19 mouse cellular contexts compared by ENCODE assay signal in the genomic region with DNA sequence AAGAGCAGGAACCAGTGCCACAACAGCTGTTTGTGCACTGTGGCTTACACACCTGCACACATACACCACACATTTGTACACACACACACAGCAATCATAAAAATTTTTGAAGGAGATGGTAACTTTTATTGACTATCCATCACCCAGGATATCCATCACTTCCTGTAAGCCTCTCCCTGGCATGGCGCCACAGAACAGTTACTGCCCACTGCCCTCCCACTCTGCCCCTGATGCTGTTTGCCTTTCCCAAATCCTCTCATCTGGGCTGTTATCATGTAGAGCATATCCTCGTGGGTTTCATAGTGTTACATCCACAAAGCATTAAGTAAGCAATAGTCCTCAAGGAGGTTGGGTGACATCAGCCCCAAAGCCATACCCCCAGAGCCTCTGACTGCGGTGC.
DNase-seq lines count a peak whose midpoint lies in the region; ATAC-seq lines count a peak whose summit lies in the region.
"Had no signal": no experiment of that assay in that cellular context is flagged by ENCODE, and none has a peak within 500 bp of the region (broad histone marks: within the 10 kb centered on the region; RNA-seq: fewer than 3 reads in every experiment).

No protein-coding gene starts in this region.

- no peaks in the 10 kb centered on the region for H3K9me3 ChIP-seq in forebrain, embryonic 12.5 days
- H3K9me3 ChIP-seq in forebrain, embryonic 11.5 days (ENCODE audit: control insufficient read depth, low read length), result no peaks in the 10 kb centered on the region
- H3K9me3 ChIP-seq in hindbrain, embryonic 16.5 days (ENCODE audit: control insufficient read depth, low read length), result no peaks in the 10 kb centered on the region
- H3K9me3 ChIP-seq in hindbrain, embryonic 11.5 days (ENCODE audit: control insufficient read depth, low read length), result no peaks in the 10 kb centered on the region
- no peaks in the 10 kb centered on the region for H3K9me3 ChIP-seq in midbrain, embryonic 11.5 days (ENCODE audit: control insufficient read depth, low read length)
- no peaks in the 10 kb centered on the region for H3K9me3 ChIP-seq in midbrain, embryonic 13.5 days
- H3K9me3 ChIP-seq: embryonic facial prominence, embryonic 13.5 days; heart, embryonic 15.5 days; hindbrain, embryonic 12.5 days had no signal

- no peak overlapping the region for H3K4me3 ChIP-seq in forebrain, embryonic 12.5 days (replicated peaks)
- H3K4me3 ChIP-seq in forebrain, embryonic 11.5 days (ENCODE audit: low read depth, low read length), result no peak overlapping the region
- H3K4me3 ChIP-seq in hindbrain, embryonic 16.5 days (ENCODE audit: low read length), result no peak overlapping the region
- no peak overlapping the region for H3K4me3 ChIP-seq in hindbrain, embryonic 11.5 days (ENCODE audit: low read depth, low read length)
- no peak overlapping the region for H3K4me3 ChIP-seq in midbrain, embryonic 11.5 days (ENCODE audit: low read depth, low read length)
- H3K4me3 ChIP-seq in midbrain, embryonic 13.5 days (replicated peaks), result no peak overlapping the region
- H3K4me3 ChIP-seq: embryonic facial prominence, embryonic 13.5 days; heart, adult 2 months; heart, embryonic 15.5 days; hindbrain, embryonic 12.5 days had no signal

- H3K36me3 ChIP-seq in forebrain, embryonic 12.5 days (replicated peaks), result no peaks in the 10 kb centered on the region
- H3K36me3 ChIP-seq in forebrain, embryonic 11.5 days (ENCODE audit: control insufficient read depth, insufficient read depth, low read length), result no peaks in the 10 kb centered on the region
- H3K36me3 ChIP-seq in hindbrain, embryonic 16.5 days (ENCODE audit: control insufficient read depth, insufficient read depth, low read length), result no peaks in the 10 kb centered on the region
- H3K36me3 ChIP-seq in hindbrain, embryonic 11.5 days (ENCODE audit: control insufficient read depth, insufficient read depth, low read length), result no peaks in the 10 kb centered on the region
- no peaks in the 10 kb centered on the region for H3K36me3 ChIP-seq in midbrain, embryonic 11.5 days (ENCODE audit: control insufficient read depth, insufficient read depth, low read length)
- no peaks in the 10 kb centered on the region for H3K36me3 ChIP-seq in midbrain, embryonic 13.5 days
- H3K36me3 ChIP-seq: embryonic facial prominence, embryonic 13.5 days; heart, embryonic 15.5 days; hindbrain, embryonic 12.5 days had no signal

- 89% methylated on average over 3 of the region's 3 CpGs for WGBS in forebrain, embryonic 12.5 days
- WGBS in forebrain, embryonic 11.5 days, result 83% methylated on average over 3 of the region's 3 CpGs
- WGBS in hindbrain, embryonic 16.5 days, result 73% methylated on average over 3 of the region's 3 CpGs
- WGBS in hindbrain, embryonic 11.5 days, result 80% methylated on average over 3 of the region's 3 CpGs
- 71% methylated on average over 3 of the region's 3 CpGs for WGBS in midbrain, embryonic 11.5 days
- 74% methylated on average over 3 of the region's 3 CpGs for WGBS in midbrain, embryonic 13.5 days

- no peak overlapping the region for H3K9ac ChIP-seq in forebrain, embryonic 12.5 days
- no peak overlapping the region for H3K9ac ChIP-seq in forebrain, embryonic 11.5 days (ENCODE audit: low read length)
- H3K9ac ChIP-seq in hindbrain, embryonic 16.5 days (ENCODE audit: low read depth, low read length), result no peak overlapping the region
- no peak overlapping the region for H3K9ac ChIP-seq in hindbrain, embryonic 11.5 days (ENCODE audit: low read depth, low read length)
- no peak overlapping the region for H3K9ac ChIP-seq in midbrain, embryonic 11.5 days (ENCODE audit: low read length)
- H3K9ac ChIP-seq in midbrain, embryonic 13.5 days (replicated peaks), result no peak overlapping the region
- H3K9ac ChIP-seq: embryonic facial prominence, embryonic 13.5 days; heart, embryonic 15.5 days; hindbrain, embryonic 12.5 days had no signal

- ATAC-seq in forebrain, embryonic 12.5 days (ENCODE audit: low FRiP score), result 0 out of 2 replicates have a peak, but pooled peaks have one; percentile 11
- ATAC-seq in forebrain, embryonic 11.5 days (replicated peaks; ENCODE audit: low FRiP score), result no peak
- 0 out of 2 replicates have a peak, but pooled peaks have one; percentile 37 for ATAC-seq in hindbrain, embryonic 16.5 days
- ATAC-seq in hindbrain, embryonic 11.5 days (ENCODE audit: low FRiP score), result no peak
- ATAC-seq in midbrain, embryonic 11.5 days (ENCODE audit: low FRiP score), result no peak; the same call in 1 of the 2 replicates
- ATAC-seq in midbrain, embryonic 13.5 days, result no peak
- ATAC-seq: inflammation-experienced regulatory T-cells, adult 6 months had no signal

- H3K27me3 ChIP-seq in forebrain, embryonic 12.5 days, result no peaks in the 10 kb centered on the region
- no peaks in the 10 kb centered on the region for H3K27me3 ChIP-seq in forebrain, embryonic 11.5 days (ENCODE audit: control insufficient read depth, insufficient read depth, low read length)
- H3K27me3 ChIP-seq in hindbrain, embryonic 16.5 days (replicated peaks; ENCODE audit: control insufficient read depth, insufficient read depth, low read length), result no peaks in the 10 kb centered on the region
- no peaks in the 10 kb centered on the region for H3K27me3 ChIP-seq in hindbrain, embryonic 11.5 days (ENCODE audit: control insufficient read depth, insufficient read depth, low read length)
- no peaks in the 10 kb centered on the region for H3K27me3 ChIP-seq in midbrain, embryonic 11.5 days (ENCODE audit: control insufficient read depth, insufficient read depth, low read length)
- H3K27me3 ChIP-seq in midbrain, embryonic 13.5 days, result no peaks in the 10 kb centered on the region
- H3K27me3 ChIP-seq: embryonic facial prominence, embryonic 13.5 days; heart, embryonic 15.5 days; hindbrain, embryonic 12.5 days had no signal

- no peak overlapping the region for H3K27ac ChIP-seq in forebrain, embryonic 12.5 days
- H3K27ac ChIP-seq in forebrain, embryonic 11.5 days (ENCODE audit: low read depth, low read length), result no peak overlapping the region
- H3K27ac ChIP-seq in hindbrain, embryonic 16.5 days (ENCODE audit: low read depth, low read length), result no peak overlapping the region
- H3K27ac ChIP-seq in hindbrain, embryonic 11.5 days (ENCODE audit: low read depth, low read length), result no peak overlapping the region
- no peak overlapping the region for H3K27ac ChIP-seq in midbrain, embryonic 11.5 days (ENCODE audit: low read depth, low read length)
- H3K27ac ChIP-seq in midbrain, embryonic 13.5 days, result no peak overlapping the region
- H3K27ac ChIP-seq: embryonic facial prominence, embryonic 13.5 days; heart, adult 2 months; heart, embryonic 15.5 days; hindbrain, embryonic 12.5 days had no signal

- DNase-seq in forebrain, embryonic 11.5 days (ENCODE audit: low spot score), result no peak
- DNase-seq in hindbrain, embryonic 11.5 days (ENCODE audit: low spot score), result no peak
- DNase-seq in midbrain, embryonic 11.5 days (ENCODE audit: low spot score, missing footprints), result peak; percentile 39
- DNase-seq in testis, postnatal 10 days (ENCODE audit: low spot score), result peak; percentile 67
- DNase-seq in testis, postnatal 14 days (ENCODE audit: low spot score), result no peak
- DNase-seq: adrenal gland, postnatal 10 days; cerebellum, adult 11 months; cerebellum, adult 8-10 months; cerebellum, postnatal 36 days; gastrocnemius, postnatal 10 days; heart, adult 2 months had no signal

- H3K4me1 ChIP-seq in forebrain, embryonic 12.5 days, result peaks cover 7% of the 10 kb centered on the region
- no peaks in the 10 kb centered on the region for H3K4me1 ChIP-seq in forebrain, embryonic 11.5 days (replicated peaks; ENCODE audit: control insufficient read depth, insufficient read depth, low read length)
- H3K4me1 ChIP-seq in hindbrain, embryonic 16.5 days (ENCODE audit: control insufficient read depth, insufficient read depth, low read depth, low read length), result peaks cover 5% of the 10 kb centered on the region
- no peaks in the 10 kb centered on the region for H3K4me1 ChIP-seq in hindbrain, embryonic 11.5 days (replicated peaks; ENCODE audit: control insufficient read depth, insufficient read depth, low read length)
- no peaks in the 10 kb centered on the region; the same call in 1 of the 2 replicates for H3K4me1 ChIP-seq in midbrain, embryonic 11.5 days (ENCODE audit: control insufficient read depth, insufficient read depth, low read length)
- peaks cover 8% of the 10 kb centered on the region; the same call in 1 of the 2 replicates for H3K4me1 ChIP-seq in midbrain, embryonic 13.5 days (replicated peaks)

- no peak overlapping the region for H3K4me2 ChIP-seq in forebrain, embryonic 12.5 days
- H3K4me2 ChIP-seq in forebrain, embryonic 11.5 days (ENCODE audit: low read depth, low read length, severe bottlenecking), result no peak overlapping the region
- no peak overlapping the region for H3K4me2 ChIP-seq in hindbrain, embryonic 16.5 days (ENCODE audit: low read length)
- H3K4me2 ChIP-seq in hindbrain, embryonic 11.5 days (replicated peaks; ENCODE audit: low read depth, low read length), result no peak overlapping the region
- H3K4me2 ChIP-seq in midbrain, embryonic 11.5 days, result no peak overlapping the region
- H3K4me2 ChIP-seq in midbrain, embryonic 13.5 days (replicated peaks), result no peak overlapping the region
- H3K4me2 ChIP-seq: embryonic facial prominence, embryonic 13.5 days; heart, embryonic 11.5 days; heart, embryonic 15.5 days; hindbrain, embryonic 12.5 days had no signal

Comparison
In these comparisons a context has a peak if more than half of its experiments do, and no peak if none do; other contexts are left out.
1. ATAC-seq: peak in forebrain, embryonic 12.5 days (single experiment) and hindbrain, embryonic 16.5 days (single experiment); none in forebrain, embryonic 11.5 days (single experiment), hindbrain, embryonic 11.5 days (single experiment), midbrain, embryonic 11.5 days (single experiment) and midbrain, embryonic 13.5 days (single experiment).
2. DNase-seq: peak in midbrain, embryonic 11.5 days (single experiment) and testis, postnatal 10 days (single experiment); none in forebrain, embryonic 11.5 days (single experiment), hindbrain, embryonic 11.5 days (single experiment) and testis, postnatal 14 days (single experiment).